ENCODE assay signal across 10 mouse cellular contexts in the genomic region with DNA sequence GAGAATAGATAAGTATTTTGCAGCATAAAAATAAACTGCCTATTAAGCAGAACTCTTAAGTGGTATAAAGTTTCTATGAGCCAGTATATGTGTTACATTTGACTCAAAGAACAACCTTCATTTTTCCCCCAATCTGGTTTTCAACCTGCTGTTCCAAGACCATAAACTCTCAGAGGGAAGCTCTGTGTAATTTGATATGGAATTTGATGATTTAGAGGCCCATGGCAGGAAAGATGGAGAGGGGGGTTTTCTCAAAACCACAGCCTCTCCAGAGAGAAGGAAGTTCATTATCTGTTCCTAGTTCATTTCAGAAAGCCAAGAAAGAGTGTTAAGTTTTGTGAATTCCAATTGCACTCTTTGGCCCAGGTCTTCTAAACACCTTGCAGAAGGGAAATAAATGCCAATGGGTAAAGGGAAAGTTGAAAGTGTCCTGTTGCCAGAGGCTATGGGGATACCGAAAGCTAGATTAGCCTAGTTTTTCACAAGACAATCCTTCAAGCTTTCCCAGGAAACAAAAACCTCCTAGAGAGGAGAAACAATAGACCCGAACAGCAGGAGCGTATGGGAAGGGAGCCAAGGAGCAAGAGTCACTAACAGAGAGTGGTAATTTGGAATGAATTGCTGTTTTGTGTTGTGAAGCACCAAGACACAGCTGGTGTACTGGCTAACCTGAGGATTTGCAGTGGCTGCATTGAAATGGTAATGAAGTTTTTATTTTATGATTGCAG.
DNase-seq lines count a peak whose midpoint lies in the region; ATAC-seq and TF ChIP-seq lines count a peak whose summit lies in the region.
"Had no signal": no experiment of that assay in that cellular context is flagged by ENCODE, and none has a peak within 500 bp of the region (broad histone marks: within the 10 kb centered on the region; RNA-seq: fewer than 3 reads in every experiment).

No protein-coding gene starts in this region.

- no peak for ATAC-seq in lung, embryonic 14.5 days (ENCODE audit: insufficient read depth)
- ATAC-seq in kidney, embryonic 14.5 days (ENCODE audit: low FRiP score, low TSS enrichment): no peak
- ATAC-seq in neural tube, embryonic 14.5 days (ENCODE audit: low read depth): peak; percentile 88; the same call in 1 of the 2 replicates

- no peaks in the 10 kb centered on the region for H3K9me3 ChIP-seq in lung, embryonic 14.5 days (ENCODE audit: low read depth, low read length)
- H3K9me3 ChIP-seq in kidney, embryonic 14.5 days (ENCODE audit: control insufficient read depth, low read length): no peaks in the 10 kb centered on the region
- H3K9me3 ChIP-seq in neural tube, embryonic 14.5 days (ENCODE audit: control insufficient read depth, low read length): no peaks in the 10 kb centered on the region
- H3K9me3 ChIP-seq: heart, embryonic 15.5 days had no signal

- TF ChIP-seq POLR2A in lung, adult 2 months (IDR thresholded peaks at IDR 0.05; ENCODE audit: borderline replicate concordance, extremely low read depth, low read depth, low read length): no peak

- no peaks in the 10 kb centered on the region for H3K27me3 ChIP-seq in lung, embryonic 14.5 days (ENCODE audit: insufficient read depth, low read length)
- no peaks in the 10 kb centered on the region for H3K27me3 ChIP-seq in kidney, embryonic 14.5 days (ENCODE audit: control insufficient read depth, insufficient read depth, low read length)
- no peaks in the 10 kb centered on the region for H3K27me3 ChIP-seq in neural tube, embryonic 14.5 days (ENCODE audit: control insufficient read depth, insufficient read depth, low read length)
- H3K27me3 ChIP-seq: heart, embryonic 15.5 days had no signal

- no peak overlapping the region for H3K27ac ChIP-seq in lung, embryonic 14.5 days (ENCODE audit: low read depth)
- peak overlapping the region; percentile 48; the same call in 1 of the 2 replicates for H3K27ac ChIP-seq in kidney, embryonic 14.5 days (ENCODE audit: low read depth, low read length)
- H3K27ac ChIP-seq in neural tube, embryonic 14.5 days (ENCODE audit: low read depth, low read length): no peak overlapping the region
- H3K27ac ChIP-seq: heart, embryonic 15.5 days; stomach, postnatal 0 days had no signal

- H3K9ac ChIP-seq in lung, embryonic 14.5 days: no peak overlapping the region
- H3K9ac ChIP-seq in kidney, embryonic 14.5 days (ENCODE audit: low read depth, low read length): no peak overlapping the region
- no peak overlapping the region for H3K9ac ChIP-seq in neural tube, embryonic 14.5 days (replicated peaks; ENCODE audit: low read depth, low read length)
- H3K9ac ChIP-seq: heart, embryonic 15.5 days had no signal

- 28% methylated on average over 3 of the region's 3 CpGs for WGBS in lung, embryonic 14.5 days
- 27% methylated on average over 3 of the region's 3 CpGs for WGBS in lung, adult 2 months
- WGBS in kidney, embryonic 14.5 days: 8% methylated on average over 3 of the region's 3 CpGs
- WGBS in neural tube, embryonic 14.5 days: 6% methylated on average over 3 of the region's 3 CpGs

- no peak overlapping the region for H3K4me3 ChIP-seq in lung, embryonic 14.5 days (ENCODE audit: low read depth, low read length)
- no peak overlapping the region for H3K4me3 ChIP-seq in lung, adult 2 months (replicated peaks; ENCODE audit: extremely low read depth, low read depth, low read length)
- H3K4me3 ChIP-seq in kidney, embryonic 14.5 days (ENCODE audit: low read length): no peak overlapping the region
- H3K4me3 ChIP-seq in neural tube, embryonic 14.5 days (ENCODE audit: low read depth, low read length): no peak overlapping the region
- H3K4me3 ChIP-seq: heart, embryonic 15.5 days had no signal

- no peaks in the 10 kb centered on the region for H3K36me3 ChIP-seq in lung, embryonic 14.5 days (ENCODE audit: insufficient read depth)
- H3K36me3 ChIP-seq in kidney, embryonic 14.5 days (ENCODE audit: control insufficient read depth, insufficient read depth, low read length): no peaks in the 10 kb centered on the region
- H3K36me3 ChIP-seq in neural tube, embryonic 14.5 days (ENCODE audit: control insufficient read depth, insufficient read depth, low read length): no peaks in the 10 kb centered on the region
- H3K36me3 ChIP-seq: heart, embryonic 15.5 days had no signal

- 0 out of 2 replicates have a peak, but pooled peaks cover 3% of the 10 kb centered on the region for H3K4me1 ChIP-seq in lung, embryonic 14.5 days (ENCODE audit: insufficient read depth)
- peaks cover 7% of the 10 kb centered on the region for H3K4me1 ChIP-seq in lung, adult 2 months (ENCODE audit: control insufficient read depth, insufficient read depth, low read length)
- H3K4me1 ChIP-seq in kidney, embryonic 14.5 days (ENCODE audit: control insufficient read depth, insufficient read depth, low read length): peaks cover 11% of the 10 kb centered on the region; the same call in 1 of the 2 replicates
- H3K4me1 ChIP-seq in neural tube, embryonic 14.5 days (ENCODE audit: control insufficient read depth, insufficient read depth, low read length): no peaks in the 10 kb centered on the region
- H3K4me1 ChIP-seq: heart, embryonic 15.5 days had no signal

- no peak for TF ChIP-seq CTCF in lung, embryonic 14.5 days (IDR thresholded peaks at IDR 0.05; ENCODE audit: low read depth)
- no peak for TF ChIP-seq CTCF in lung, adult 2 months (IDR thresholded peaks at IDR 0.05; ENCODE audit: insufficient read depth, low read length)

- DNase-seq in lung, embryonic 14.5 days: peak; percentile 65
- no peak for DNase-seq in lung, adult 2 months
- DNase-seq in embryo, embryonic 9.5 days (ENCODE audit: extremely low spot score): peak; percentile 39
- DNase-seq in adrenal gland, adult 18-20 months (ENCODE audit: low spot score in 2 of 2): no peak
- no peak for DNase-seq in thymus, postnatal 4 days
- DNase-seq in cerebellum, postnatal 36 days: no peak

- no peak overlapping the region for H3K4me2 ChIP-seq in lung, embryonic 14.5 days
- H3K4me2 ChIP-seq in kidney, embryonic 14.5 days (replicated peaks; ENCODE audit: low read depth, low read length): no peak overlapping the region
- H3K4me2 ChIP-seq in neural tube, embryonic 14.5 days (ENCODE audit: low read depth, low read length): no peak overlapping the region
- H3K4me2 ChIP-seq: heart, embryonic 15.5 days had no signal

Comparison
In these comparisons a context has a peak if more than half of its experiments do, and no peak if none do; other contexts are left out.
1. DNase-seq: peak in lung, embryonic 14.5 days (single experiment) and embryo, embryonic 9.5 days (single experiment); none in lung, adult 2 months (single experiment), adrenal gland, adult 18-20 months (0 of 2), thymus, postnatal 4 days (single experiment) and cerebellum, postnatal 36 days (0 of 2).